Mouse (Mus musculus) thymus, adult 2 months (tissue): ENCODE results near the gene Rab28. TPM values are rescaled to one million over a fixed set of nuclear protein-coding genes. Genes with fewer than 3 reads are reported as not detected.

Experiments
- DNase-seq: peaks from one replicate; pipeline ENCODE4 v3.0.0; 2021
- H3K27ac ChIP-seq: fragments of 200-500 bp; 2 replicates; pipeline ENCODE4 v1.5.1; 2012; ENCODE audit warnings: low read length, control low read depth; ENCODE audit not compliant: control insufficient read depth, insufficient read depth
- H3K27me3 ChIP-seq: fragments of 200-500 bp; 2 replicates; pipeline ENCODE4 v1.6.1; 2012; ENCODE audit warnings: mild to moderate bottlenecking, low read length, moderate library complexity, mixed read lengths; ENCODE audit not compliant: control insufficient read depth, insufficient read depth
- H3K36me3 ChIP-seq: fragments of 200-500 bp; 2 replicates; pipeline ENCODE4 v1.6.1; 2012; ENCODE audit warnings: mild to moderate bottlenecking, low read length, moderate library complexity; ENCODE audit not compliant: control insufficient read depth, insufficient read depth
- H3K4me1 ChIP-seq: fragments of 200-500 bp; replicated peaks from 2 replicates; pipeline ENCODE4 v1.6.1; 2012; ENCODE audit warnings: low read length; ENCODE audit not compliant: control insufficient read depth, insufficient read depth
- H3K4me3 ChIP-seq: fragments of 200-500 bp; 2 replicates; pipeline ENCODE4 v1.5.1; 2012; ENCODE audit warnings: mild to moderate bottlenecking, low read length, control low read depth, moderate library complexity; ENCODE audit not compliant: control insufficient read depth, insufficient read depth
- CTCF ChIP-seq: fragments of 200-500 bp; IDR thresholded peaks from 2 replicates; pipeline ENCODE4 v1.5.1; 2012; ENCODE audit warnings: mild to moderate bottlenecking, control low read depth, low read length, moderate library complexity, borderline replicate concordance; ENCODE audit not compliant: control insufficient read depth, poor library complexity, insufficient read depth; ENCODE audit errors: extremely low read depth
- POLR2A ChIP-seq: fragments of 200-500 bp; IDR thresholded peaks from 2 replicates; pipeline ENCODE4 v1.6.1; 2012; ENCODE audit warnings: mild to moderate bottlenecking, low read length, control low read depth, moderate library complexity; ENCODE audit not compliant: control insufficient read depth, poor library complexity, insufficient read depth; ENCODE audit errors: extremely low read depth
- WGBS: fragments of 180-500 bp; shearing (Covaris S2); methylation state at CpG from one replicate; pipeline ENCODE4 v1.1.7; 2018; 5-methylcytosine and 5-hydroxymethylcytosine counted together
- polyA plus RNA-seq: library from polyadenylated mRNA; depleted of rRNA; stranded (reverse); fragments of >200 nt; gene quantifications from 2 replicates; pipeline ENCODE4 v1.2.3, GENCODE M21; 2012

The Rab28 gene
- polyA plus RNA-seq, 1 experiment, result 18.3 TPM

DNA sequence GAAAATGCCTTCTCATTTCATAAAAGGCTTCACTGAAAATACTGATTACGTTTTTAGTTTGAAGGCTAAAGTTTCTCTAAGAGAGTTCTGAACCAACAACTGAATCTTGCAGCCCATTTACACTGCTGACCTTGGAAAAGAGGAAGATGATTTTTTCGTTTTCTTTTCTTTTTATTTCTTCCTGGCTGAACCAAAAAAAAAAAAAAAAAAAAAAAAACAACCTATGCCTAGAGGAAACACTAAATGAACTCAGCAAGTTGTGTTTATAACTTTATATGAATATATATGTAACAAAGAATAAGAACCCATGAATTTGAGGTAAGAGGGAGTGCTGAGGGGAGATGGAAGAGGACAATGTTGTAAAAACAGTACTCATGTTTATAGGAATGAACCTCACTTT is 71.2 kb downstream of the Rab28 start:
- TF ChIP-seq CTCF (no peak), POLR2A (no peak)
- WGBS, result 57% methylated on average over 2 of the region's 2 CpGs
- Histone ChIP-seq H3K36me3 (no peaks in the 10 kb centered on the region), H3K27me3 (no peaks in the 10 kb centered on the region), H3K27ac (no peak overlapping the region), H3K4me1 (no peaks in the 10 kb centered on the region), H3K4me3 (no peak overlapping the region)
- no peak for DNase-seq

DNA sequence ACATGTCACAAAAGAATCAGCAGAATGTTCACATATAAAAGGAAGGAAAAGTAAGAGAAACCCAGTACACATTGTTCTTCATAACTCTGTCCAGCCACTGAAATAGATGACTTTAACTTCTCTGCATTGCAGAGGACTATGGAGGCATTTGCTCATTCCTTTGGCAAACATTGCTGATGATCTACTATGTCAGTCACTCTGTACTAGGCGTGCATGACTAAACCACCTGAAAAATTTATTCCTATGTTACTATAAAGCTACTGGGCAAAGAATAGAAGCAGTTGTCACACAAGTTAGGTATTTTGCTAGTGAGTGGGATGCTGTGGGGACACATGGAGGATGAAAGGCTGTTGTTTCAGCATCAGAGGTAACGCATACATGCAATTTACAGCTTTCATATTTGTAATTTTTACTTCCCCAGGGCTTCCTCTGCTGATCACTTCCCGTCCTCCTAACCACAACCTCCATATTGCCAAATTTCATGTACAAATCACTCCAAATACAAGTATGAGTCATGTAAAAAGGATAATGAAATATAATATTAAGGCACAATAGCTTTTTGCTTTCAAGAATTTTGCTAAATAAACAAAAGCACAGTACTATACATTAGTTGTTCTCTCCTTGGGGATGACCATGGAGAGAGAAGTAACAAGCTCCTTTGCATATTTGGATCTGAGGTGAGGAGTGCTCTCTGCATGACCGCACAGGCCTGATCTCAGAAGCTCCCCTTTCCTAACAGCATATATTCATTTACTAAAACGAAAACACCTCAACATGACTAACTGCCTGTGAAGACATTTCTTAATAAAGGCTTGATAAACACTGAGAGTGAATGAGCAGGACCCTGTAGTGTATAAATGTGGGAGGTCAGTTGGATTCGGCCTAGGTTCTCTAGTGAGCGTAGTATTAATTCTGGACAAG is 80.5 kb downstream of the Rab28 start:
- Histone ChIP-seq H3K4me3 (no peak overlapping the region), H3K27ac (no peak overlapping the region), H3K36me3 (no peaks in the 10 kb centered on the region), H3K4me1 (no peaks in the 10 kb centered on the region), H3K27me3 (no peaks in the 10 kb centered on the region)
- DNase-seq, result no peak
- WGBS, result 91% methylated on average over 7 of the region's 7 CpGs
- no peak for TF ChIP-seq POLR2A
- no peak for TF ChIP-seq CTCF

DNA sequence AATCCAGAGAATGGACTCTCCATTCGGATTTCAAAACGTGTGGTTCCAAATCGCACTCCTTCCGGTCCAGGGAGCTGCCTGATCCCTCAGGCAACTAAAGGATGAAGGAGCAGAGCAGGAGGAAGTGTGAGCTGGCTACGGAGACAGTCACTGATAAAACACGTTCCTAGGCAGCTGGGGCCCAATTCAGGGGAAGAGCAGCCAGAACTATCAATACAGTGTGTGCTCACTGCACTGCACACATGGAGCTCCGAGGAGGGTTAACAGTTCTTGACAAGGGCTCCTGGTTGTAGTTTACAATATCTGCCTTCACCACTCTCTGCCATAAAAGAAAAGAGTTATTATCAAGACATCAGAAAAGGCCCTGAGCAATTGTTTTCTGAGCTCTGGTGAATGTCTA is 82.4 kb downstream of the Rab28 start:
- H3K36me3 ChIP-seq, result no peaks in the 10 kb centered on the region
- no peaks in the 10 kb centered on the region for H3K4me1 ChIP-seq
- no peaks in the 10 kb centered on the region for H3K27me3 ChIP-seq
- H3K4me3 ChIP-seq, result no peak overlapping the region
- DNase-seq, result no peak
- no peak for TF ChIP-seq POLR2A
- no peak for TF ChIP-seq CTCF
- H3K27ac ChIP-seq, result no peak overlapping the region
- WGBS, result 93% methylated on average over 7 of the region's 7 CpGs

DNA sequence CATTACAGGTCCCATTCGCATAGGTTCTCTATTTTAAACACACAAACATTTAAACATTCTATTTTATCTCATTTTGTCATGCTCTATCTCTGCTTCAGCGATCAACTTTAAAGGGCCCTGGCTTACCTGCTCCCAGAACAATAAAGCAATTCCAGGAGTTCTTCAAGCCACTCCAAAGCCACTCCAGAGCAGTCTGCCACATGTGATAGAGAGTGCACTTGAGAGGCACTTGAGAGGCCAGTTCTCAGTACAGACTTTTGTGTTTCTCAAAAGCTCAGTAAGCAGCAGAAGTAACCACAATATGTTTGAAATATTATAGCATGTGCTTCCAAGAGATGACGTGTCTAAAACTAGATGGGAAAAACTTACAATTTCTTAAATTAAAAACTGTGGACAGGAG is 86.2 kb downstream of the Rab28 start:
- Histone ChIP-seq H3K4me1 (no peaks in the 10 kb centered on the region), H3K36me3 (no peaks in the 10 kb centered on the region), H3K27me3 (no peaks in the 10 kb centered on the region), H3K4me3 (no peak overlapping the region), H3K27ac (no peak overlapping the region)
- TF ChIP-seq POLR2A (no peak), CTCF (no peak)
- no peak for DNase-seq
- WGBS, result 96% methylated on average over 3 of the region's 3 CpGs

DNA sequence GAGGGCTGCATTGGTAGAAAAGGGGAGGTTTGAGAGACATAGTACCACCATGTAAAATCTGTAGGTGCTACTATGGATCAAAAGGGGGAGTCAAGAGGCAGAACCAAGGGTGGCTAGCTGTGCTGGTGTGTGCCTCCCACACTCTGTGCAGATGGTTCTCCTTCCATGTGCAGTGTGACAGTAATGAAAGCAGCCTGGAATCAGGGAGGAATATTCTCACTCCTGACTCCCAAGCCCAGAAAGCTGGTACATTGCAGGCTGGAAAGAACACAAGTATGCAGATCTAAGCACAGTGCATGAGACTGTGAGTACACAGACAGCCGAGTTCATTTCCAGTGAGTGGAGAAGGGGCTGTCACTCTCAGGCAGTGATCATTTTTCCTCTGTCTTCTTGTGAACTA is 89.0 kb downstream of the Rab28 start:
- Histone ChIP-seq H3K27me3 (no peaks in the 10 kb centered on the region), H3K4me1 (no peaks in the 10 kb centered on the region), H3K36me3 (no peaks in the 10 kb centered on the region), H3K27ac (no peak overlapping the region), H3K4me3 (no peak overlapping the region)
- DNase-seq, result no peak
- no peak for TF ChIP-seq POLR2A
- no peak for TF ChIP-seq CTCF
- WGBS, result 15% methylated on average over 1 of the region's 1 CpGs

DNA sequence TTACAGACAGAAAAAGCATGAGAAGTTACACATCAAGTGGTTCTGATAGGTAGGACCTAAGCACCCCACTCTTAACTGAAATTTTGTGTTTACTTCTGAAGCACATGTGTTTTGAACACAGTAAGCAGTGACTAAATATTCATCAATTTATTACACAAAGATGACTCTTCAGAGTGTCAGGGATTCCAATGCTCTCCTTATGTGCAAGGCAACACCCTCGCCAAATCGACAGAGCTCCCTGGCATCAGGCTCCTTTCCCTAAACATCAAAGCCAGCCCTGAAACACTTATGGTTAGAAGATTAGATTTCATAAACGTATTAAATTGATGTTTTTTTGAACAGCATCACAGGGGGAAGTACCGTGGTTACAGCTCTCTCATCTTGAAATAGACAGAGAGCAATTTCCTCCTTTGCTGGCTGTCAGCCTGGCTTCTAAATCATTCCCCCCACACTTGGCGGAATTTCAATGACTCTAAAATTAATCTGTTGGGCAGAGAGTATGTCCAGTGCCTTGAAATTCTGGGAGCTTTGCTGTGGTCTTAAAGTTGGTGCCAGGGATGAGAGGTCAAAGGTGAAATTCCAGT is 97.4 kb downstream of the Rab28 start:
- H3K27ac ChIP-seq, result no peak overlapping the region
- H3K27me3 ChIP-seq, result no peaks in the 10 kb centered on the region
- no peaks in the 10 kb centered on the region for H3K4me1 ChIP-seq
- TF ChIP-seq POLR2A (no peak), CTCF (no peak)
- H3K36me3 ChIP-seq, result no peaks in the 10 kb centered on the region
- H3K4me3 ChIP-seq, result no peak overlapping the region
- no peak for DNase-seq
- 14% methylated on average over 5 of the region's 5 CpGs for WGBS
